Mouse (Mus musculus): ENCODE results near the gene Elf1.

GRCm38 (mm10) chr14:79508662-79509305 lies 27.8 kb downstream of the Elf1 start:
- TF ChIP-seq CTCF (IDR thresholded peaks at IDR 0.05; ENCODE audit: low read depth, low read length) (no peak), GATA1 (IDR thresholded peaks at IDR 0.05; ENCODE audit: borderline replicate concordance, low read length) (no peak), POLR2AphosphoS5 (IDR thresholded peaks at IDR 0.05; ENCODE audit: insufficient replicate concordance, low read depth, low read length) (no peak), TAL1 (conservative IDR thresholded peaks at IDR 0.05; ENCODE audit: low read depth, low read length) (no peak)
